In genomic region chr5:143632674-143633557, GRCm38 (mm10) we compare ENCODE assay signal across 8 mouse cellular contexts. TPM values are rescaled to one million over a fixed set of nuclear protein-coding genes. Genes with fewer than 3 reads are reported as not detected.
DNase-seq lines count a peak whose midpoint lies in the region; ATAC-seq and TF ChIP-seq lines count a peak whose summit lies in the region.

No protein-coding gene starts in this region.

- H3K27me3 ChIP-seq in heart, embryonic 11.5 days (ENCODE audit: control insufficient read depth, insufficient read depth, low read length) = no peaks in the 10 kb centered on the region

- no peak for ATAC-seq in heart, embryonic 11.5 days (replicated peaks; ENCODE audit: insufficient number of reproducible peaks, low FRiP score, low TSS enrichment)

- H3K9ac ChIP-seq in heart, embryonic 11.5 days (ENCODE audit: low read depth, low read length) = no peak overlapping the region

- 17% methylated on average over 9 of the region's 9 CpGs for WGBS in lung, adult 2 months
- WGBS in heart, embryonic 11.5 days (ENCODE audit: insufficient replicate concordance) = 48% methylated on average over 9 of the region's 9 CpGs

- DNase-seq in lung, adult 18-20 months = peak; percentile 39 to 59
- DNase-seq in lung, adult 2 months = no peak
- peak; percentile 74 to 81 for DNase-seq in kidney, postnatal 4 days
- peak; percentile 73 for DNase-seq in skeletal muscle tissue, adult 2 months (ENCODE audit: low read depth, low spot score)
- no peak for DNase-seq in urinary bladder, adult 2 months (ENCODE audit: low spot score)
- DNase-seq in frontal cortex, postnatal 25 days (ENCODE audit: low spot score in 2 of 2) = no peak
- no peak for DNase-seq in layer of hippocampus, adult 9-10 months (ENCODE audit: low spot score)

- TF ChIP-seq CTCF in lung, adult 2 months (IDR thresholded peaks at IDR 0.05; ENCODE audit: insufficient read depth, low read length) = no peak

- TF ChIP-seq POLR2A in lung, adult 2 months (IDR thresholded peaks at IDR 0.05; ENCODE audit: borderline replicate concordance, extremely low read depth, low read depth, low read length) = no peak

- peaks cover 47% of the 10 kb centered on the region for H3K4me1 ChIP-seq in lung, adult 2 months (ENCODE audit: control insufficient read depth, insufficient read depth, low read length)
- peaks cover 29% of the 10 kb centered on the region for H3K4me1 ChIP-seq in heart, embryonic 11.5 days (ENCODE audit: control insufficient read depth, insufficient read depth, low read length)

- peak overlapping the region; percentile 57 for H3K27ac ChIP-seq in heart, embryonic 11.5 days (ENCODE audit: low read depth, low read length)

- H3K4me2 ChIP-seq in heart, embryonic 11.5 days = peak overlapping the region; percentile 33; the same call in 1 of the 2 replicates

- no peak overlapping the region for H3K4me3 ChIP-seq in lung, adult 2 months (replicated peaks; ENCODE audit: extremely low read depth, low read depth, low read length)
- no peak overlapping the region for H3K4me3 ChIP-seq in heart, embryonic 11.5 days (ENCODE audit: low read depth, low read length)

- H3K36me3 ChIP-seq in heart, embryonic 11.5 days (ENCODE audit: control insufficient read depth, insufficient read depth, low read length) = no peaks in the 10 kb centered on the region

- H3K9me3 ChIP-seq in heart, embryonic 11.5 days (replicated peaks; ENCODE audit: control insufficient read depth, low read length) = 0 out of 2 replicates have a peak, but pooled peaks cover 2% of the 10 kb centered on the region

RNA-seq across cellular contexts. Expression of gene Cyth3, which starts 10.7 kb away (rescaled TPM):
- 123 and 152 TPM in 2 replicates for polyA plus RNA-seq in lung, adult 2 months (2012; rRNA removed)
- 29.1 and 32.8 TPM in 2 replicates for polyA plus RNA-seq in heart, embryonic 11.5 days (2014; fragmentation: Nextera tagmentation; extraction: Ambion mirVana)
- 43.7 and 45.6 TPM in 2 replicates for polyA plus RNA-seq in urinary bladder, adult 2 months (2012; rRNA removed)

Comparison
In these comparisons a context has a peak if more than half of its experiments do, and no peak if none do; other contexts are left out.
1. DNase-seq: peak in lung, adult 18-20 months (2 of 2), kidney, postnatal 4 days (2 of 2) and skeletal muscle tissue, adult 2 months (single experiment); none in lung, adult 2 months (single experiment), urinary bladder, adult 2 months (single experiment), frontal cortex, postnatal 25 days (0 of 2) and layer of hippocampus, adult 9-10 months (single experiment).